Mouse (Mus musculus): ENCODE data around the gene Vmp1. TPM values are rescaled to one million over a fixed set of nuclear protein-coding genes. Genes with fewer than 3 reads are reported as not detected.

Vmp1 gene
- polyA plus RNA-seq, 1 experiment from 2014 or later: 87.4 TPM

GRCm38 (mm10) chr11:86668169-86668568 is 15.5 kb downstream of the Vmp1 start:
- Histone ChIP-seq H3K27ac (replicated peaks) (no peak overlapping the region), H3K36me3 (peaks cover 23% of the 10 kb centered on the region), H3K27me3 (no peaks in the 10 kb centered on the region), H3K4me3 (no peak overlapping the region), H3K4me1 (no peaks in the 10 kb centered on the region), H3K9ac (replicated peaks) (no peak overlapping the region), H3K9me3 (no peaks in the 10 kb centered on the region), H3K4me2 (replicated peaks) (no peak overlapping the region)
- 93% methylated on average over 3 of the region's 3 CpGs for whole genome bisulfite sequencing
- no peak for ATAC-seq (ENCODE audit: low FRiP score, low read depth)

DNA sequence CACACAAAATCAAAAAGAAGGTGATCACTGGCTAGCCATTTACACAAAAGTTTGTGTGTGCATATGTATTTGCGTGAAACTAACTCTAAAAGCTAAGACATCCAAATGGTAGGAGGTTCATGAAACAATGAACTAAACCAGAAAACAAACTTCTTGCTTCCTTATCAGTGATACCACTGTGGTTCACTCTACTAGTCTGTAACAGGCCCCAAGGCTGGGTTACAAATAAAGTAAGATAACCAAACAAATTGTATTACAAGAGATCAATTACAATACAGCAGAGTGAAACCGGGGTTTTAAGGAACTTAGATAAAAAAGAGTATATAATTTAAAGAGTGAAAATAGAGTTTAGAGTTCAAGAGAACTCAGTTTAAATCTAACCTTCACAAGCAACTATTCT is 16.1 kb downstream of the Vmp1 start:
- Histone ChIP-seq H3K4me1 (no peaks in the 10 kb centered on the region), H3K36me3 (peaks cover 28% of the 10 kb centered on the region), H3K4me3 (no peak overlapping the region), H3K9me3 (no peaks in the 10 kb centered on the region), H3K9ac (replicated peaks) (no peak overlapping the region), H3K4me2 (replicated peaks) (no peak overlapping the region), H3K27ac (replicated peaks) (no peak overlapping the region), H3K27me3 (no peaks in the 10 kb centered on the region)
- 96% methylated on average over 2 of the region's 2 CpGs for WGBS
- ATAC-seq (ENCODE audit: low FRiP score, low read depth): no peak

- Histone ChIP-seq H3K4me1 (no peaks in the 10 kb centered on the region), H3K36me3 (peaks cover 45% of the 10 kb centered on the region), H3K27ac (replicated peaks) (no peak overlapping the region), H3K9ac (replicated peaks) (no peak overlapping the region), H3K4me2 (replicated peaks) (no peak overlapping the region), H3K27me3 (no peaks in the 10 kb centered on the region), H3K9me3 (no peaks in the 10 kb centered on the region), H3K4me3 (no peak overlapping the region)
- ATAC-seq (ENCODE audit: low FRiP score, low read depth): no peak
- WGBS: 90% methylated on average over 3 of the region's 3 CpGs
Measured at GRCm38 (mm10) chr11:86664406-86664805, 19.2 kb downstream of the Vmp1 start.

DNA sequence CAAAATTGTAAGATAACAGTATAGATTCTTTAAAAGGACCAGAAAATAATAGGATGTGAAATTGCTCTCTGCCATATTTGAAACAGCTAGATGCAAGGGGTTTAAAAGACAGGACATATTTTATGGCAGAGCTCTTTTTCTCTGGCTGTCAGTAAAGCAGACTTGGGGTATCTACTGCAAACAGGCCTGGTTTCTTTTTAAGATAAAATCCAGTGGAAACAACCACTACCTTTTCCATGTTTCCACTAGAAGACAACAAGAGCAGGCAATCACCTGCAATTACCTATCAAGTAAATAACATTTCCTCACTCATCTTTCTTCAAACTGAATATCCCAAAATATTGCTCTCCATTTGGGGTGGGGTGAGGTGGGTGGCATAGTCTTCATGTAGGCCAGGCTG is 19.7 kb downstream of the Vmp1 start:
- H3K4me1 ChIP-seq: no peaks in the 10 kb centered on the region
- peaks cover 45% of the 10 kb centered on the region for H3K36me3 ChIP-seq
- no peak for ATAC-seq (ENCODE audit: low FRiP score, low read depth)
- H3K27ac ChIP-seq (replicated peaks): no peak overlapping the region
- H3K4me2 ChIP-seq (replicated peaks): no peak overlapping the region
- H3K27me3 ChIP-seq: no peaks in the 10 kb centered on the region
- H3K4me3 ChIP-seq: no peak overlapping the region
- H3K9ac ChIP-seq (replicated peaks): no peak overlapping the region
- no peaks in the 10 kb centered on the region for H3K9me3 ChIP-seq

- ATAC-seq (ENCODE audit: low FRiP score, low read depth): no peak
- WGBS: 95% methylated on average over 8 of the region's 8 CpGs
Measured at GRCm38 (mm10) chr11:86662986-86663895, 20.4 kb downstream of the Vmp1 start.

GRCm38 (mm10) chr11:86657863-86658262 is 25.8 kb downstream of the Vmp1 start:
- Histone ChIP-seq H3K27me3 (no peaks in the 10 kb centered on the region), H3K4me3 (no peak overlapping the region), H3K36me3 (peaks cover 19% of the 10 kb centered on the region), H3K9me3 (no peaks in the 10 kb centered on the region), H3K9ac (replicated peaks) (no peak overlapping the region), H3K4me1 (no peaks in the 10 kb centered on the region), H3K4me2 (replicated peaks) (no peak overlapping the region), H3K27ac (replicated peaks) (no peak overlapping the region)
- ATAC-seq (ENCODE audit: low FRiP score, low read depth): no peak

More at GRCm38 (mm10) chr11:86662986-86663895, 20.4 kb downstream of the Vmp1 start:
- peaks cover 45% of the 10 kb centered on the region for H3K36me3 ChIP-seq
- no peaks in the 10 kb centered on the region for H3K9me3 ChIP-seq
- H3K9ac ChIP-seq (replicated peaks): no peak overlapping the region
- no peak overlapping the region for H3K4me3 ChIP-seq
- no peak overlapping the region for H3K27ac ChIP-seq (replicated peaks)
- no peak overlapping the region for H3K4me2 ChIP-seq (replicated peaks)
- H3K27me3 ChIP-seq: no peaks in the 10 kb centered on the region
- H3K4me1 ChIP-seq: no peaks in the 10 kb centered on the region

GRCm38 (mm10) chr11:86656849-86657567 is 26.6 kb downstream of the Vmp1 start:
- no peak overlapping the region for H3K4me3 ChIP-seq
- no peaks in the 10 kb centered on the region for H3K9me3 ChIP-seq
- WGBS: 91% methylated on average over 4 of the region's 4 CpGs
- H3K36me3 ChIP-seq: peaks cover 12% of the 10 kb centered on the region
- no peak overlapping the region for H3K4me2 ChIP-seq (replicated peaks)
- H3K27me3 ChIP-seq: no peaks in the 10 kb centered on the region
- ATAC-seq (ENCODE audit: low FRiP score, low read depth): no peak
- H3K27ac ChIP-seq (replicated peaks): no peak overlapping the region
- no peak overlapping the region for H3K9ac ChIP-seq (replicated peaks)
- H3K4me1 ChIP-seq: no peaks in the 10 kb centered on the region

DNA sequence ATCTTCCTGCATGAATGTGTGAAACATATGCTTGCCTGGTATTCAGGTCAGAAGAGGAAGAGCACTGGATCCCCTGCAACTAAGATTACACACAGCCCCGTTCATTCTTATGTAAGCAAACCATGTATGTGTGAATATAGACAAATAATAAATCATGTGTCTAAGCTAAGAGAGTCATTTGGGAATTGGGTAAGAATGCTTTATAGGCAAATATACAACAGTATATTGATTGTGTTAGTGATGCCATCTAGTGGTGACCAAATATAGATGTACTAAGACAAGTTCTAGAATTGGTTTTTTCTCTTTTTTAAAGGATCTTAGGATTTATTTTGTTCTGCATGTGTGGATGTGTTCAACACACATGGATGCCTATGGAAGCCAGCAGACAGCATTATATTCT is 28.0 kb downstream of the Vmp1 start:
- H3K27me3 ChIP-seq: no peaks in the 10 kb centered on the region
- H3K4me3 ChIP-seq: no peak overlapping the region
- H3K27ac ChIP-seq (replicated peaks): no peak overlapping the region
- H3K9me3 ChIP-seq: no peaks in the 10 kb centered on the region
- no peak overlapping the region for H3K9ac ChIP-seq (replicated peaks)
- H3K4me2 ChIP-seq (replicated peaks): no peak overlapping the region
- 74% methylated on average over 1 of the region's 1 CpGs for WGBS
- peaks cover 4% of the 10 kb centered on the region; the same call in 1 of the 2 replicates for H3K36me3 ChIP-seq
- H3K4me1 ChIP-seq: no peaks in the 10 kb centered on the region
- no peak for ATAC-seq (ENCODE audit: low FRiP score, low read depth)

DNA sequence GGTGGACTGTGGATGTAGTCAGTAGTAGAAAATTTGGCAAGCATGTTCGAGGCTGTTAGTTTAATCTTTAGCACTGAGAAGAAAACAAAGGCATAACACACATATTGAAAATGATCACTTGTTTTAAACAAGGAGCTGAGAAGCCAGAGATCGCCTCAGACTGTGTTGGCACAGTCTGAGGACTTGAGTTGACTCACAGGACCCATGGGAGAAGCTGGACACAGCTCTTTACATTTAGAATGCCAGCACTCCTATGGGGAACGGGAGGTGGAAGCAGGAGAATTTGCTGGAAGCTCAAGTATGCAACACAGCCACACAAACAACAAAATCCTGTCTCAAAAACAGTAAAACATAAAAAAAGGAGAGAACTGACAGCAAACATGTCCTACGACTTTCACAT is 29.5 kb downstream of the Vmp1 start:
- H3K27me3 ChIP-seq: no peaks in the 10 kb centered on the region
- H3K36me3 ChIP-seq: no peaks in the 10 kb centered on the region
- no peak overlapping the region for H3K4me2 ChIP-seq (replicated peaks)
- H3K4me3 ChIP-seq: no peak overlapping the region
- no peak overlapping the region for H3K27ac ChIP-seq (replicated peaks)
- H3K9ac ChIP-seq (replicated peaks): no peak overlapping the region
- no peak for ATAC-seq (ENCODE audit: low FRiP score, low read depth)
- no peaks in the 10 kb centered on the region for H3K9me3 ChIP-seq
- WGBS: 93% methylated on average over 4 of the region's 4 CpGs
- no peaks in the 10 kb centered on the region for H3K4me1 ChIP-seq

DNA sequence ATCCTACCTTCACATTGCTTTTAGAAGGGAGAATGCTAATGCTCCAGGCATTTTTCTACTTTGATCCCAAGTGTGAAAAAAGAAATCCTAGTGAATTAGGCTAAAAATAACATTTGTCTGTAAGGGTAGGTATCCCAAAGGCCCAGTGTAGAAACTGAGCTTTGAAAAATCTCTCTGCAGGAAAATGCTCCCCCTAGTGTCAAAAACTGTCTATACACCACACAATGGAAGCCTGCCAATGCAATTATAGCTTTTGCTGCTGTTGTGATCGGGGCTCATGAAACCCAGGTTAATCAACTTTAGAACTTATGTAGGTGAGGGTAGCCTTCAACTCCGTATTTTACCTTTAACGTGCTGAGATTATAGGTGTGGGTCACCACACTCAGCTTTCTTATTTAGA is 30.2 kb downstream of the Vmp1 start:
- Histone ChIP-seq H3K36me3 (no peaks in the 10 kb centered on the region), H3K4me1 (no peaks in the 10 kb centered on the region), H3K9me3 (no peaks in the 10 kb centered on the region), H3K4me2 (replicated peaks) (no peak overlapping the region), H3K4me3 (no peak overlapping the region), H3K27me3 (no peaks in the 10 kb centered on the region), H3K27ac (replicated peaks) (no peak overlapping the region), H3K9ac (replicated peaks) (no peak overlapping the region)
- ATAC-seq (ENCODE audit: low FRiP score, low read depth): no peak
- WGBS: 44% methylated on average over 3 of the region's 3 CpGs

DNA sequence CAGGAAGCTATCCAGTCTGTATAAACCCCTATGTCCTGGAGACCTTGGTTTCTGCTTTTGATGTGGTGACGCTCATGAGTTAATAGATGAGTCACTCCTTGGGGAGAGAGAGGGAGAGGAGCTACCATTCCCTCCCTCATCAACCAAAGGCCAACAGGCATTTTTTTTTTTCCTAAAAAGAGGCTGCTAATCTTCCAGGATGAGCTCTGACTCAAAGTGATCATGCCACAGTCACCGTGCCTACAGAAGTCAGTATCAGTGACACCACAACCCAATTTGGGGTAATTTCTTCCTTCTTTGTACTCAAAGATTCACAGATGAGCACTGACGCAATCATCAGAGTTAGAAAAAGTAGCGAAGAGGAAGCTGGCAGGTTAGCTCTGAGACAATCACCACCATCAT is 31.1 kb downstream of the Vmp1 start:
- 88% methylated on average over 4 of the region's 4 CpGs for WGBS
- Histone ChIP-seq H3K9ac (replicated peaks) (no peak overlapping the region), H3K27ac (replicated peaks) (no peak overlapping the region), H3K9me3 (no peaks in the 10 kb centered on the region), H3K4me1 (no peaks in the 10 kb centered on the region), H3K4me2 (replicated peaks) (no peak overlapping the region), H3K36me3 (no peaks in the 10 kb centered on the region), H3K4me3 (no peak overlapping the region), H3K27me3 (no peaks in the 10 kb centered on the region)
- no peak for ATAC-seq (ENCODE audit: low FRiP score, low read depth)

- Histone ChIP-seq H3K4me2 (replicated peaks) (no peak overlapping the region), H3K27me3 (no peaks in the 10 kb centered on the region), H3K9ac (replicated peaks) (no peak overlapping the region), H3K36me3 (no peaks in the 10 kb centered on the region), H3K27ac (replicated peaks) (no peak overlapping the region), H3K9me3 (no peaks in the 10 kb centered on the region), H3K4me3 (no peak overlapping the region), H3K4me1 (0 out of 2 replicates have a peak, but pooled peaks cover 5% of the 10 kb centered on the region)
- ATAC-seq (ENCODE audit: low FRiP score, low read depth): no peak
- WGBS: 57% methylated on average over 6 of the region's 6 CpGs
Measured at GRCm38 (mm10) chr11:86650676-86651075, 33.0 kb downstream of the Vmp1 start.

All from midbrain, embryonic 12.5 days (tissue).